Mouse (Mus musculus): ENCODE measurements around the gene Rpl22l1. TPM values are rescaled to one million over a fixed set of nuclear protein-coding genes. Genes with fewer than 3 reads are reported as not detected.
"Not testable (repeated sequence)": the region's sequence is repeated elsewhere in the genome, so short reads cannot be mapped to it uniquely, and the experiment has no call there.

Gene Rpl22l1
- polyA plus RNA-seq (2012; ENCODE audit: insufficient read depth, insufficient read length, missing spikeins), result 236 and 242 TPM in 2 replicates

DNA sequence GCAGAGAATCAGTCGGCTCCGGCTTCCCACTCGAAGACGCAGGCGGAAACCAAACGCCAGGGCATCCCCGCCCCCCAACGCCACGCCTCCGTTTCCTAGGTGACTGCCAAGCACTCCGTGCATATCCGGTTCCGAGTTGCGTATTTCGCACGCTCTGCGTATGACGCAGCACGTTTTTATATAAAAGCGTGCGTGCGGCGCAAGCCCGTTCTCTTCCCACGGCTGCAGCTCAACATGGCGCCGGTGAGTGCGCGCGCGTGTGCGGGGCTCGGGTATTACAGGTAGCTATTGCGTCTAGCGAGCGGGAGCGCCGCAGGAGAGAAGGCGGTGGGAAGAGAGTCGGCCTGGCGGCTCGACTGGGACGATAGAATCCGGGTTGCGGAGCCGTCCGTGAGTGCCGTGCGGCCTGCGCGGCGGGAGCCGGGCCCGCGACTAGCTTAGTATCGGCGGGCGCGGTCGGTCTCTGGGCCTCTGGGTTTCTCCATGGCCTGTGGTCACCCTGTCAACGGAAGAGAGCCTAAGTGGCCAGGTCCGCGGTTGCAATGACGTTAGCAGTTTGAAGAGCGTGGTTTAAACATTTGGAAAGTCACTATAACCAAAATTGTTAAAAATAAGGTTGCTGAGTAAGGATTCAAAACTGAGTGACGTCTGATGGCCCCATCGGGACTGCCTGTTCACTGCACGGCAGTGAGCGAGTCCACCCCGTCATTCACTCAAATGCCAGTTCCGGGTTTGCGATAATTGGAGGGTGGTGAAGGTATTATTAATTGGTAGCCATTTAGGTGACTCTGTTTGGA lies at the start of gene Rpl22l1:
Gene Rpl22l1 (plus strand): TSS at position 136 of the 797 bp plus-strand sequence.
- TF ChIP-seq CTCF (IDR thresholded peaks at IDR 0.05; ENCODE audit: low read depth, low read length) (no peak), POLR2A (IDR thresholded peaks at IDR 0.05; ENCODE audit: borderline replicate concordance, low read depth, low read length) (peak; percentile 49; the same call in 1 of the 2 replicates)
- H3K27ac ChIP-seq (ENCODE audit: insufficient read depth, low read depth, low read length), result peak within 1 kb of the TSS; percentile 73

DNA sequence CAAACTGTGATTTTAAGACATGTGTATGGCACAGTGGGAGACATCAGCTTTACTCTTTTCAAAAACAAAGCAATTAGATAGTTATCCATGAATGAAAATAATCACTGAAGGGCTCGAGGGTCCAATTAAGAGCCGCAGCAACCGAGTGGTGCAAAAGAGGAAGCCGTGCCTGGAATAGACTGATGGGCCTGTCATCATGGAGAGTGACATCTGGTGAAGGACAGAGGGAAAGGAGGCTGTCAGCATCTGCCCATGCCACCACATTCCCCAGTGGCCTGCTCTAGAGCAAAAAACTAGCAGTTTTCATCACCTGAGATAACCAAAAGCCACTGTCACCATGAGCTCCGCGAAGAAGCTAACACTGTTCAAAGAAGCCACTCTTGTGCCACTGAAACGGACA lies 49.8 kb upstream of the Rpl22l1 start:
- H3K27ac ChIP-seq (ENCODE audit: insufficient read depth, low read depth, low read length), result no peak overlapping the region
- TF ChIP-seq CTCF (IDR thresholded peaks at IDR 0.05; ENCODE audit: low read depth, low read length) (no peak), POLR2A (IDR thresholded peaks at IDR 0.05; ENCODE audit: borderline replicate concordance, low read depth, low read length) (no peak)
- H3K4me3 ChIP-seq (ENCODE audit: insufficient read depth, low read length), result no peak overlapping the region
- no peaks in the 10 kb centered on the region for H3K4me1 ChIP-seq (ENCODE audit: control insufficient read depth, insufficient read depth, low read length)

More for the DNA sequence above, at the start of gene Rpl22l1:
- Histone ChIP-seq H3K4me1 (ENCODE audit: control insufficient read depth, insufficient read depth, low read length) (0 out of 2 replicates have a peak, but pooled peaks cover 4% of the 10 kb centered on the region), H3K4me3 (ENCODE audit: insufficient read depth, low read length) (peak within 1 kb of the TSS; percentile 81)

DNA sequence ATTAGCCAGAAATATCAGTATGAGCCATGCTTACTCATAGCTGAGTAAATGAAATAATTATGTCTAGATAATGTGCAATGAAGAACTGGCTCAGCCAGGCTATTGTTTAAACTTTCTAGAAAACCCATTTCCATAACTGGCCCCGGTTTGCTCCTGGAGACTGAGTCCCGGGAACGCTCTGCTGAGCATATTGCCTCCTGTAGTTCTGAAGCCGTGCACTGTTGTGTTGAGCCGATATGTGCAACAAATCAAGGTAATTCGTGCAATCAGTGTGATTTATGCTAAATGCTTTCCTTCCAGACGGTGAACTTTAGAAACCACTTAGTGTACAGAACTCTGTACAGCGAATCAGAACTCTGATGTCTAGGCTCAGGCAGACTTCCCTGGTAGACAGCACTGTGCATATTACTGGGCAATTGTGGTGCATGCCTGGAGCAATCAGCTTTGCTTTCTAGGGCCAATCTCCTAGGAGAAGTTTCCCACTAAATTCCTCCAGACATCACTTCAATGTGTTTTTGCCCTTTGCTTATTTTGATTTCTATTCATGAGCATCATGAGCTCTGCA lies 43.9 kb upstream of the Rpl22l1 start:
- no peak overlapping the region for H3K4me3 ChIP-seq (ENCODE audit: insufficient read depth, low read length)
- no peak for TF ChIP-seq CTCF (IDR thresholded peaks at IDR 0.05; ENCODE audit: low read depth, low read length)
- no peaks in the 10 kb centered on the region for H3K4me1 ChIP-seq (ENCODE audit: control insufficient read depth, insufficient read depth, low read length)
- no peak overlapping the region for H3K27ac ChIP-seq (ENCODE audit: insufficient read depth, low read depth, low read length)

DNA sequence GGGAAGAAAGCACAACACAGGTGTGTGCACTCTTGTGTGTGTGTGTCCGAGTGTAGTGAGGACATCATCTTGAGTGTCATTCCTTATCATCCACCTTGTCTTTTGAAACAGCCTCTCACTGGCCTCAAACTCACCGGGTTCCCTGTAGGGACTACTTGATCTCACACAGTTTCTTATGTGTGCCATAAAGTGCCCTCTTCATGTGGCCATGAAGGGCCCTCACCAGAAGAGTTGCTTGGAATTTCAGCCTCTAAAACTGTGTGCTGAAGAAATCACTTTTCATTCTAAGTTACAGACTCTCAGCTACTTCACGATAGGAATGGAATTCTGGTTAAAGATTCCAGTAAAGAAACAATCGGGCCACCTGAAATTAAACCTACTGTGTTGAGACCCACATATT lies 38.3 kb upstream of the Rpl22l1 start:
- TF ChIP-seq POLR2A (IDR thresholded peaks at IDR 0.05; ENCODE audit: borderline replicate concordance, low read depth, low read length), result no peak
- no peak for TF ChIP-seq CTCF (IDR thresholded peaks at IDR 0.05; ENCODE audit: low read depth, low read length)
- H3K4me1 ChIP-seq (ENCODE audit: control insufficient read depth, insufficient read depth, low read length), result no peaks in the 10 kb centered on the region
- no peak overlapping the region for H3K27ac ChIP-seq (ENCODE audit: insufficient read depth, low read depth, low read length)
- no peak overlapping the region for H3K4me3 ChIP-seq (ENCODE audit: insufficient read depth, low read length)

DNA sequence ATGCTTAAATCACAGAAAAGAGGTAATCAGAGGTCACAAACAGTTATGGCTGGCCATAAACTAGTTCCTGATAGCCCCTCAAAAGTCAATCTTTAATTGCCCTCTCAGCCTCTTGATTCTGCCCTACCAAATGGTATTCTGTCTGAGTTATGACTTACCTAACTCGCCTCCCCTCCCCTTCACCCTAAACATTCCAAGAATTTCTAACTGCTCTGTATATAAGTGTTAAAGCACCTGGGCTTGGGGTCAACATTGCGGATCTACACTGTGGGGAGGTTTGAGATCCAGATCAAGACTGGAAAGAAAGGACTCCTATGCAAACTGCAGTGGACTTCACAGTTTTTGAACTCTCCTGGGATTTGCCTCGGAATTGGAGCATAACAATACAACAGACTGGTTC lies 37.0 kb upstream of the Rpl22l1 start:
- H3K27ac ChIP-seq (ENCODE audit: insufficient read depth, low read depth, low read length), result no peak overlapping the region
- TF ChIP-seq CTCF (IDR thresholded peaks at IDR 0.05; ENCODE audit: low read depth, low read length) (no peak), POLR2A (IDR thresholded peaks at IDR 0.05; ENCODE audit: borderline replicate concordance, low read depth, low read length) (no peak)
- H3K4me3 ChIP-seq (ENCODE audit: insufficient read depth, low read length), result no peak overlapping the region
- no peaks in the 10 kb centered on the region for H3K4me1 ChIP-seq (ENCODE audit: control insufficient read depth, insufficient read depth, low read length)

DNA sequence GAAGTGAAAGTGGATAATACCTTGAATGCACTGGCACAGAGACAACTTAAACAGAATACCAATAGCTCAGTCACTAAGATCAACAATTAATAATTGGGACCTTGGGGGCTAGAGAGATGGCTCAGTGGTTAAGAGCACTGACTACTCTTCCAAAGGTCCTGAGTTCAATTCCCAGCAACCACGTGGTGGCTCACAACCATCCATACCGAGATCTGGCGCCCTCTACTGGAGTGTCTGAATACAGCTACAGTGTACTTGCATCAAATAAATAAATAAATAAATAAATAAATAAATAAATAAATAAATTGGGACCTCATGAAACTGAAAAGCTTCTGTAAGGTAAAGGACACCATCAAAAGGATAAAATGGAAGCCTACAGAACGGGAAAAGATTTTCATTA lies 32.3 kb upstream of the Rpl22l1 start:
- H3K4me1 ChIP-seq (ENCODE audit: control insufficient read depth, insufficient read depth, low read length); H3K4me3 ChIP-seq (ENCODE audit: insufficient read depth, low read length): not testable (repeated sequence)
- 0 out of 2 replicates have a peak, but pooled peaks have one; percentile 14 for TF ChIP-seq CTCF (IDR thresholded peaks at IDR 0.05; ENCODE audit: low read depth, low read length)

DNA sequence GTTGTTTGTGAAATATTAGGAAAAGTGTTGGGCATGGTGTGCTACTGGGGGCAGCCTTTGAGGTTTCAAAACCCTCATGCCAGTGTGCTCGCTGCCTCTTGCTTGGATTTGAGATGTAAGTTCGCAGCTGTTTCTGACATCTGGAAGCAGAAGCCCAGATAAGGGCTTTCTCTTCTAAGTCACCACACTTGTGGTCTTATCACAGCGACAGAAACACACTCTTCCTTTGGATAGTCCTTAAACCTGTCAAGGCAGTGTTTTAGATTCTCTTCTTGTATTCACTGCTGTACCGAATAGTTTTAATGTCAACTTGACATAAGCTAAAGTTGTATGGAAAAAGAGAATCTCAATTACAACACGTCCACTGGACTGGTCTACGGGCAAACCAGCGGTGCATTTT lies 29.9 kb upstream of the Rpl22l1 start:
- no peak overlapping the region for H3K4me3 ChIP-seq (ENCODE audit: insufficient read depth, low read length)
- H3K4me1 ChIP-seq (ENCODE audit: control insufficient read depth, insufficient read depth, low read length), result no peaks in the 10 kb centered on the region
- H3K27ac ChIP-seq (ENCODE audit: insufficient read depth, low read depth, low read length), result no peak overlapping the region
- TF ChIP-seq POLR2A (IDR thresholded peaks at IDR 0.05; ENCODE audit: borderline replicate concordance, low read depth, low read length), result no peak
- TF ChIP-seq CTCF (IDR thresholded peaks at IDR 0.05; ENCODE audit: low read depth, low read length), result no peak

More for the DNA sequence above, 32.3 kb upstream of the Rpl22l1 start:
- H3K27ac ChIP-seq (ENCODE audit: insufficient read depth, low read depth, low read length), result not testable (repeated sequence)

DNA sequence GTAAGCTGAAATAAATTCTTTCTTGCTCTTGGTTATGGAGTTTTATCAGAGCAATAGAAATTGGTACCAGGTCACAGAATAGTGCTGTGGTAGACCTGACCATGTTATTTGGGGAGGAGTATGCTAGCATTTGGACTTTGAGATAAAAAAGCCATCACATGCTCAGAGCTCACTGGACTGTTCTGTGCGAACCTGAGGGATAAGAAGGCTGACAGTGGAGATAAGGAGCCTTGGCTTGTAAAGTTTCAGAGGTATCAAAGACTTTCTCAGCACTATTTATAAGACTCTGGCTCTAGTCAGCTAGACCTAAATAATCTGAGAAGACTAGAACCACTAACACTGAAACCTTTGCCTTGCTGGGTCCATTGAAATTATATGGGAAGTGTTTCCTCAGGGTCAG lies 29.3 kb upstream of the Rpl22l1 start:
- no peaks in the 10 kb centered on the region for H3K4me1 ChIP-seq (ENCODE audit: control insufficient read depth, insufficient read depth, low read length)
- no peak for TF ChIP-seq POLR2A (IDR thresholded peaks at IDR 0.05; ENCODE audit: borderline replicate concordance, low read depth, low read length)
- TF ChIP-seq CTCF (IDR thresholded peaks at IDR 0.05; ENCODE audit: low read depth, low read length), result no peak
- no peak overlapping the region for H3K4me3 ChIP-seq (ENCODE audit: insufficient read depth, low read length)
- H3K27ac ChIP-seq (ENCODE audit: insufficient read depth, low read depth, low read length), result no peak overlapping the region

DNA sequence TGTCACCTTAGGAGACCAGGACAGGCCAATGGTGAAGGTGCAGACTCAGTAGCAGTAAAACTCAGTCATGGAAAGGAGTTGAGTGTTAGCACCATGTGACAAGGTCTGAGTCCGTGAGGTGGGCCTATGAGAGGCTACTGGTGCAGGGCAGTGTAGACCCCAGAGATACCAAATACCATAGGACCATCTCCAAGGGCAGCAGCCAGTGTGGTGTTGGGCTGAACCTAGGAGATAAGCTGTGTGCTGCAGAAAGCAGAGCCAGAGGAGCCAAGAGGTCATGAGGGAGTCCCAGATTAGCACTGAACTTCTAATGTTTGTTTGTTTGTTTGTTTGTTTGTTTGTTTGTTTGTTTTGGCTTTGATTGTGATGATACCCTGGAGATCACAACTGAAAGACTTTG lies 28.7 kb upstream of the Rpl22l1 start:
- TF ChIP-seq POLR2A (IDR thresholded peaks at IDR 0.05; ENCODE audit: borderline replicate concordance, low read depth, low read length), result no peak
- TF ChIP-seq CTCF (IDR thresholded peaks at IDR 0.05; ENCODE audit: low read depth, low read length), result no peak
- no peaks in the 10 kb centered on the region for H3K4me1 ChIP-seq (ENCODE audit: control insufficient read depth, insufficient read depth, low read length)
- no peak overlapping the region for H3K4me3 ChIP-seq (ENCODE audit: insufficient read depth, low read length)
- no peak overlapping the region for H3K27ac ChIP-seq (ENCODE audit: insufficient read depth, low read depth, low read length)

DNA sequence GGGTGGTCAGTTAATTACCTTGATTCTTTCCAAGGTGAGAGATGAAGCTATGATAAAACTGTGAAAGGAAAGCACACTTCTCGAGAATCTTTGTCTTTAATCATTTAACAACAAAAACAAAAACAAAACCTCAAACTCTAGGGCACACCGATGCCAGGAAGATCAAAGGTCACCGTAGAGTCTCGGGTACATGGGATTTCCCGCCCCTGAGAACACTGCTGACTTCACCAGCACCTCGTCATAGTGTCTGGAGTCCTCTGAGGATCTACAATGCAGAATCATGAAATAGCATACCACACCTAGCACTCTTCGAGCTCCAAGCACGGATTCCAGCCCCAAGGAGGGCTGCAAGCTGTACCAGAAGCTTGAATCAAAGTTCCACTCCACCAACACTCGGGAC lies 24.7 kb upstream of the Rpl22l1 start:
- Histone ChIP-seq H3K4me3 (ENCODE audit: insufficient read depth, low read length) (0 out of 2 replicates have a peak overlapping the region, but pooled peaks have one; percentile 16), H3K27ac (ENCODE audit: insufficient read depth, low read depth, low read length) (no peak overlapping the region), H3K4me1 (ENCODE audit: control insufficient read depth, insufficient read depth, low read length) (peaks cover 6% of the 10 kb centered on the region)
- TF ChIP-seq CTCF (IDR thresholded peaks at IDR 0.05; ENCODE audit: low read depth, low read length) (no peak), POLR2A (IDR thresholded peaks at IDR 0.05; ENCODE audit: borderline replicate concordance, low read depth, low read length) (no peak)
